Mouse (Mus musculus): ENCODE measurements around the gene Gm49380. TPM values are rescaled to one million over a fixed set of nuclear protein-coding genes. Genes with fewer than 3 reads are reported as not detected.

Gm49380 gene
- polyA plus RNA-seq, 1 experiment from 2014 or later: 0.20 TPM

- no peak for ATAC-seq (replicated peaks; ENCODE audit: extremely low read depth, insufficient read depth, low FRiP score)
- Histone ChIP-seq H3K4me3 (ENCODE audit: low read length) (peak overlapping the region; percentile 60), H3K9me3 (replicated peaks; ENCODE audit: control insufficient read depth, low read length) (no peaks in the 10 kb centered on the region), H3K4me2 (ENCODE audit: low read depth, low read length) (peak overlapping the region; percentile 63), H3K9ac (ENCODE audit: low read length) (peak overlapping the region; percentile 81), H3K4me1 (ENCODE audit: control insufficient read depth, insufficient read depth, low read length) (peaks cover 45% of the 10 kb centered on the region), H3K27ac (ENCODE audit: low read length) (peak overlapping the region; percentile 95), H3K27me3 (ENCODE audit: control insufficient read depth, insufficient read depth, low read length) (no peaks in the 10 kb centered on the region), H3K36me3 (ENCODE audit: control insufficient read depth, insufficient read depth) (no peaks in the 10 kb centered on the region)
- 37% methylated on average over 14 of the region's 14 CpGs for WGBS
Observed at GRCm38 (mm10) chr9:44070113-44070843, 43.0 kb downstream of the Gm49380 start.

GRCm38 (mm10) chr9:44069252-44069651, 44.0 kb downstream of the Gm49380 start:
- Histone ChIP-seq H3K9me3 (replicated peaks; ENCODE audit: control insufficient read depth, low read length) (no peaks in the 10 kb centered on the region), H3K4me3 (ENCODE audit: low read length) (peak overlapping the region; percentile 60), H3K27ac (ENCODE audit: low read length) (peak overlapping the region; percentile 95), H3K27me3 (ENCODE audit: control insufficient read depth, insufficient read depth, low read length) (no peaks in the 10 kb centered on the region), H3K4me1 (ENCODE audit: control insufficient read depth, insufficient read depth, low read length) (peaks cover 45% of the 10 kb centered on the region), H3K36me3 (ENCODE audit: control insufficient read depth, insufficient read depth) (no peaks in the 10 kb centered on the region), H3K9ac (ENCODE audit: low read length) (peak overlapping the region; percentile 81), H3K4me2 (ENCODE audit: low read depth, low read length) (peak overlapping the region; percentile 63)
- 15% methylated on average over 7 of the region's 7 CpGs for WGBS
- ATAC-seq (replicated peaks; ENCODE audit: extremely low read depth, insufficient read depth, low FRiP score): peak; percentile 6; the same call in 1 of the 2 replicates

- WGBS: 66% methylated on average over 6 of the region's 6 CpGs
- no peaks in the 10 kb centered on the region for H3K9me3 ChIP-seq (replicated peaks; ENCODE audit: control insufficient read depth, low read length)
- peak overlapping the region; percentile 74 for H3K4me3 ChIP-seq (ENCODE audit: low read length)
- peak overlapping the region; percentile 85 for H3K4me2 ChIP-seq (ENCODE audit: low read depth, low read length)
- peaks cover 39% of the 10 kb centered on the region for H3K4me1 ChIP-seq (ENCODE audit: control insufficient read depth, insufficient read depth, low read length)
- peak overlapping the region; percentile 78; the same call in 1 of the 2 replicates for H3K9ac ChIP-seq (ENCODE audit: low read length)
- no peaks in the 10 kb centered on the region for H3K36me3 ChIP-seq (ENCODE audit: control insufficient read depth, insufficient read depth)
- peak overlapping the region; percentile 70 for H3K27ac ChIP-seq (ENCODE audit: low read length)
- H3K27me3 ChIP-seq (ENCODE audit: control insufficient read depth, insufficient read depth, low read length): no peaks in the 10 kb centered on the region
- no peak for ATAC-seq (replicated peaks; ENCODE audit: extremely low read depth, insufficient read depth, low FRiP score)
Observed at GRCm38 (mm10) chr9:44067960-44068330, 45.4 kb downstream of the Gm49380 start.

- WGBS: 5% methylated on average over 15 of the region's 15 CpGs
- Histone ChIP-seq H3K27ac (ENCODE audit: low read length) (peak overlapping the region; percentile 70), H3K9me3 (replicated peaks; ENCODE audit: control insufficient read depth, low read length) (no peaks in the 10 kb centered on the region), H3K9ac (ENCODE audit: low read length) (peak overlapping the region; percentile 78), H3K27me3 (ENCODE audit: control insufficient read depth, insufficient read depth, low read length) (no peaks in the 10 kb centered on the region), H3K4me3 (ENCODE audit: low read length) (peak overlapping the region; percentile 74), H3K36me3 (ENCODE audit: control insufficient read depth, insufficient read depth) (no peaks in the 10 kb centered on the region), H3K4me1 (ENCODE audit: control insufficient read depth, insufficient read depth, low read length) (peaks cover 34% of the 10 kb centered on the region), H3K4me2 (ENCODE audit: low read depth, low read length) (peak overlapping the region; percentile 85)
- ATAC-seq (replicated peaks; ENCODE audit: extremely low read depth, insufficient read depth, low FRiP score): peak; percentile 28
Observed at GRCm38 (mm10) chr9:44067241-44067959, 45.9 kb downstream of the Gm49380 start.

- peak within 1 kb of the TSS; percentile 85 for H3K4me2 ChIP-seq (ENCODE audit: low read depth, low read length)
- peak; percentile 95 for ATAC-seq (replicated peaks; ENCODE audit: extremely low read depth, insufficient read depth, low FRiP score)
- H3K27me3 ChIP-seq (ENCODE audit: control insufficient read depth, insufficient read depth, low read length): no peaks in the 10 kb centered on the region
- peak within 1 kb of the TSS; percentile 74 for H3K4me3 ChIP-seq (ENCODE audit: low read length)
- peak within 1 kb of the TSS; percentile 70 for H3K27ac ChIP-seq (ENCODE audit: low read length)
- peaks cover 28% of the 10 kb centered on the region for H3K4me1 ChIP-seq (ENCODE audit: control insufficient read depth, insufficient read depth, low read length)
- H3K36me3 ChIP-seq (ENCODE audit: control insufficient read depth, insufficient read depth): no peaks in the 10 kb centered on the region
- H3K9ac ChIP-seq (ENCODE audit: low read length): peak within 1 kb of the TSS; percentile 78
- H3K9me3 ChIP-seq (replicated peaks; ENCODE audit: control insufficient read depth, low read length): no peaks in the 10 kb centered on the region
- whole genome bisulfite sequencing: under 1% methylated on average over 38 of the region's 38 CpGs
Observed at GRCm38 (mm10) chr9:44066785-44067225, 46.5 kb downstream of the Gm49380 start, which contains the start of gene Usp2. Gene Usp2 (plus strand): TSS chr9:44067021.

- H3K4me2 ChIP-seq (ENCODE audit: low read depth, low read length): no peak overlapping the region
- H3K9ac ChIP-seq (ENCODE audit: low read length): no peak overlapping the region
- H3K4me3 ChIP-seq (ENCODE audit: low read length): no peak overlapping the region
- H3K36me3 ChIP-seq (ENCODE audit: control insufficient read depth, insufficient read depth): no peaks in the 10 kb centered on the region
- H3K4me1 ChIP-seq (ENCODE audit: control insufficient read depth, insufficient read depth, low read length): peaks cover 16% of the 10 kb centered on the region
- ATAC-seq (replicated peaks; ENCODE audit: extremely low read depth, insufficient read depth, low FRiP score): no peak
- H3K27me3 ChIP-seq (ENCODE audit: control insufficient read depth, insufficient read depth, low read length): no peaks in the 10 kb centered on the region
- no peaks in the 10 kb centered on the region for H3K9me3 ChIP-seq (replicated peaks; ENCODE audit: control insufficient read depth, low read length)
- 43% methylated on average over 1 of the region's 1 CpGs for WGBS
- no peak overlapping the region for H3K27ac ChIP-seq (ENCODE audit: low read length)
Observed at GRCm38 (mm10) chr9:44065177-44065576, 48.1 kb downstream of the Gm49380 start.

GRCm38 (mm10) chr9:44058606-44059005, 54.7 kb downstream of the Gm49380 start:
- Histone ChIP-seq H3K4me1 (ENCODE audit: control insufficient read depth, insufficient read depth, low read length) (no peaks in the 10 kb centered on the region), H3K9me3 (replicated peaks; ENCODE audit: control insufficient read depth, low read length) (0 out of 2 replicates have a peak, but pooled peaks cover 3% of the 10 kb centered on the region), H3K4me3 (ENCODE audit: low read length) (no peak overlapping the region), H3K27me3 (ENCODE audit: control insufficient read depth, insufficient read depth, low read length) (no peaks in the 10 kb centered on the region), H3K9ac (ENCODE audit: low read length) (no peak overlapping the region), H3K36me3 (ENCODE audit: control insufficient read depth, insufficient read depth) (no peaks in the 10 kb centered on the region), H3K4me2 (ENCODE audit: low read depth, low read length) (no peak overlapping the region), H3K27ac (ENCODE audit: low read length) (no peak overlapping the region)
- 71% methylated on average over 6 of the region's 6 CpGs for WGBS
- ATAC-seq (replicated peaks; ENCODE audit: extremely low read depth, insufficient read depth, low FRiP score): no peak

- Histone ChIP-seq H3K9me3 (replicated peaks; ENCODE audit: control insufficient read depth, low read length) (0 out of 2 replicates have a peak, but pooled peaks cover 3% of the 10 kb centered on the region), H3K9ac (ENCODE audit: low read length) (no peak overlapping the region), H3K27ac (ENCODE audit: low read length) (no peak overlapping the region), H3K36me3 (ENCODE audit: control insufficient read depth, insufficient read depth) (no peaks in the 10 kb centered on the region), H3K4me1 (ENCODE audit: control insufficient read depth, insufficient read depth, low read length) (no peaks in the 10 kb centered on the region), H3K27me3 (ENCODE audit: control insufficient read depth, insufficient read depth, low read length) (no peaks in the 10 kb centered on the region), H3K4me2 (ENCODE audit: low read depth, low read length) (no peak overlapping the region), H3K4me3 (ENCODE audit: low read length) (no peak overlapping the region)
- ATAC-seq (replicated peaks; ENCODE audit: extremely low read depth, insufficient read depth, low FRiP score): no peak
- 36% methylated on average over 1 of the region's 1 CpGs for WGBS
Observed at GRCm38 (mm10) chr9:44053936-44054335, 59.4 kb downstream of the Gm49380 start.

- no peaks in the 10 kb centered on the region for H3K4me1 ChIP-seq (ENCODE audit: control insufficient read depth, insufficient read depth, low read length)
- H3K9me3 ChIP-seq (replicated peaks; ENCODE audit: control insufficient read depth, low read length): 0 out of 2 replicates have a peak, but pooled peaks cover 3% of the 10 kb centered on the region
- 0 out of 2 replicates have a peak, but pooled peaks cover 3% of the 10 kb centered on the region for H3K27me3 ChIP-seq (ENCODE audit: control insufficient read depth, insufficient read depth, low read length)
- no peak overlapping the region for H3K4me2 ChIP-seq (ENCODE audit: low read depth, low read length)
- H3K9ac ChIP-seq (ENCODE audit: low read length): no peak overlapping the region
- no peaks in the 10 kb centered on the region for H3K36me3 ChIP-seq (ENCODE audit: control insufficient read depth, insufficient read depth)
- no peak overlapping the region for H3K4me3 ChIP-seq (ENCODE audit: low read length)
- WGBS: 57% methylated on average over 3 of the region's 3 CpGs
- no peak overlapping the region for H3K27ac ChIP-seq (ENCODE audit: low read length)
- no peak for ATAC-seq (replicated peaks; ENCODE audit: extremely low read depth, insufficient read depth, low FRiP score)
Observed at GRCm38 (mm10) chr9:44052855-44053254, 60.4 kb downstream of the Gm49380 start.

All from heart, embryonic 16.5 days (tissue).